Mouse (Mus musculus): ENCODE measurements at regions not wholly inside any gene's neighbourhood (a gene's known extent, or its start where the extent isn't known, plus 50 kb on each side); places are given as distances from the start of the nearest gene placed in this dataset.

DNA sequence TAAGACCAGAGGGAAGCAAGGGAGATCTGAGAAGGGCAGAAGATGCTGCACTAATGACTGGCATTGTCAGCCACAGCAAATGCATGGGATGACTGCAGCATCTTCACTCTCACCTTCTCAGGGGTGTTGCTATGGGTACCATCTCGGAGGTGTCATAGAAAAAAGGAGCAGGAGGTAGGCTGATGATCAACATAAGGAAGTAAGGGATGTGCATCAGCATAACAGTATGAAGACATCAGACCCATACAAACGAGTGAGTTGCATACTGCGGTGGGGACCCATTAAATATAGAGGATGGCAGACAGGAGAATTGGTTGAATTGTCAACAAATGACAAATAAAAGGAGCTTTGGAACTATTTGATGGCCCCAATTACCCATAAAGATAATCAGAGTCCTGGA, 280.7 kb upstream of the Dph6 start:
- no peak for TF ChIP-seq CTCF (IDR thresholded peaks at IDR 0.05; ENCODE audit: control insufficient read depth, insufficient read depth, insufficient replicate concordance, low read depth, low read length)
- TF ChIP-seq POLR2A (IDR thresholded peaks at IDR 0.05; ENCODE audit: control insufficient read depth, low read depth, low read length) = no peak

All from testis, adult 2 months (tissue).